Mouse (Mus musculus) neutrophil, adult 5-6 weeks (primary cell): ENCODE measurements around the gene Gas2. TPM values are rescaled to one million over a fixed set of nuclear protein-coding genes. Genes with fewer than 3 reads are reported as not detected.
A peak's percentile ranks its signal among the peaks of the same experiment; 100 is the strongest.

Experiments used
- ATAC-seq: fragments of 151-379, 151-347 bp; 2 replicates; pipeline ENCODE4 v1.8.0; 2017; ENCODE audit warnings: mild to moderate bottlenecking, moderate TSS enrichment; ENCODE audit not compliant: insufficient number of reproducible peaks, poor library complexity, low FRiP score, severe bottlenecking; ENCODE audit errors: extremely low read depth
- total RNA-seq: library from RNA; stranded (forward); fragments of 200-1000 nt; gene quantifications from 2 replicates; pipeline ENCODE4 v1.2.3, GENCODE M21; 2017

Gene Gas2
- total RNA-seq, 1 experiment from 2014 or later, result 2.8 TPM

DNA sequence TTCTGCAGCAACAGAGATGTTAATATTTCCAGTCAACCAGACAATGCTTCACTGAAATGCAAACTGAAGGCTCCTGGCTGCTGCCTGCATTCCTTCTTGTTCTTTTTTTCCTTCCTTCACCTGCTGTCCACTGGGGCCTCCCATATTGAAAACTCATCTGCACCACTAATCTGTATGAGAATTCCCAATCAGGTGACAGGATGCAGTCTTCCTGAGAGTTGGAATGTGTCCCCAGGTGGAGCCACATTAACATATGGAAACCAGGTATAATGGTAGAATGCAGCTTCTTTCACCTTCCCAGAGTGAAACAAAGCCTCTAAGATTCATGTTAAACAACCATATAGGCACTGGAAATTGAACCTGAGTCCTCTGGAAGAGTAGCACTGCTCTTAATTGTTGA, 96.0 kb downstream of the Gas2 start:
- ATAC-seq, result no peak

GRCm38 (mm10) chr7:51960698-51961374, 99.0 kb downstream of the Gas2 start:
- ATAC-seq, result no peak

DNA sequence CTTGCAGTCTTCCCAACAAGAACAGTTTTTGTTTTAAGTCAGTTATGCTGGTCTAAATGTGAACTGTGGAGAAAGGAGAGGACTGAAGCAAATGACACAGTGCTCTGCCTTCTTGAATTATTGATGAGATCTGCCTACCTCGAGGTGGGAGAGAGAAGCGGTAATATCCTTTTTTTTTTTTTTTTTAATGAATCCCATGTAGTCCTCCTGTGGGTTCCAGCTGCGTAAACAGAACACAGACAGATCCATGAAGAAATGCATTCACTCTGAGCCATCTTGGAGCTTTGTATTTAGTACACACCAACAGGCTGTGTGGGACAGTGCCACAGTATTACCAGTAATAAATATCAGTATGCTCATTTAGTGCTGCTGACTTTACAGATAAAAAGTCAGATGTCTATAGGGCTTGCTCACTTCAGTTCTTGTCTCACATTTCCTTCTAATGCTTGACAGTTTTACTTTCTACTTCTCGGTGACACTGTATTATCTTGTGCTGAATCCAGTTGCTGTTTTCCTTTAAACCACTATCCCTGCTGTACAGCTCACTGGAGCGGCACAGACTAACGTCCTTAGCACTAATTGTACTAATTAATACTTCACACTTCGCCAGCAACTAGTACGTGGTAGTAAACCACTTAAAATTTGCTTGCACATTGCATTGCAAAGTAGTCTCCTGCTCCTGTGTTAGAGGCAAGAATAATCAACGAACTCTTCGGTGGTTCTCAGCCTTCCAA, 100.6 kb downstream of the Gas2 start:
- no peak for ATAC-seq

- ATAC-seq, result no peak
These were observed 102.9 kb downstream of the Gas2 start for GRCm38 (mm10) chr7:51964681-51965080.

GRCm38 (mm10) chr7:51967581-51967980, 105.8 kb downstream of the Gas2 start:
- no peak for ATAC-seq

- no peak for ATAC-seq
These were observed 107.6 kb downstream of the Gas2 start for GRCm38 (mm10) chr7:51969379-51969778.

- peak; percentile 77 for ATAC-seq
These were observed 110.5 kb downstream of the Gas2 start for GRCm38 (mm10) chr7:51972252-51972855.

GRCm38 (mm10) chr7:51973091-51973490, 111.3 kb downstream of the Gas2 start:
- no peak for ATAC-seq

GRCm38 (mm10) chr7:51973526-51973925, 111.7 kb downstream of the Gas2 start:
- no peak for ATAC-seq

DNA sequence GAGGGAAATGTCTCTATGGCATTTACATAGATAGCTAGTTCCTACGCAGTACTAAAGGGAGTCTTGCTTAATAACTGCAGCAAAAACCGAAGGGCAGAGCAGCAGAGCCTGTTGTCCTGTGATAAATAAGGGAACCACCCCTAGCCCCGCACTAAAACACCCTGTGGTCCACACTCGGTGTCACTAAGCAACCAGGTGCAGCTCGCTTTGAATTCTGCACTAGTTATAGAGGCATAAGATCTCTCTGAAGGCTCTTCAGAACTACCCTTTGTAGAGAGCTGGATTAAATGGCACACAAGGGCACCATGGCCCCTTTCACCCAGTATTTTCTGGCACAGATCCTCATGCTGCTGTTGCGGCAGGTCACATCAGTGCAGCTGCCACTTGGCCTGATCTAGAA, 113.4 kb downstream of the Gas2 start:
- ATAC-seq, result no peak

DNA sequence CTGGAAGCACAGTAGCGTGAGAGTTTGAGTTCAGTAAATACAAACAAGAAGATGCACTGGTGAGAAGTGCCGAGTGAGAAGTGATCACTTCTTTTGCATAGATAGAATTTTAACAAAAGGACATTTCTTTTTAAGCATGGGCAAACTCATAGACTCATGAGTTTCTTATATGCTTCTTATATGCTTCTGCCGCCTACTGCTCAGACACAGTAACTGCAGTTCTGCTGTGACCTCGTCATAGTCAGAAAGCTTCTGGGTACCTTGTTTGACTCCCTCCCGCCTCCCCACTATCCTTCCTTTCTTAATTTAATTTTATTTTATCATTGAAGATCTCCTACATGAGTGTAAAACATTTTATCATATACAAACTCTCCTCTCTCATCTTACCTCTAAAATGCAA, 117.5 kb downstream of the Gas2 start:
- ATAC-seq, result peak; percentile 72; the same call in 1 of the 2 replicates

GRCm38 (mm10) chr7:51982303-51982702, 120.5 kb downstream of the Gas2 start:
- ATAC-seq, result no peak

GRCm38 (mm10) chr7:51985763-51986162, 123.9 kb downstream of the Gas2 start:
- no peak for ATAC-seq

DNA sequence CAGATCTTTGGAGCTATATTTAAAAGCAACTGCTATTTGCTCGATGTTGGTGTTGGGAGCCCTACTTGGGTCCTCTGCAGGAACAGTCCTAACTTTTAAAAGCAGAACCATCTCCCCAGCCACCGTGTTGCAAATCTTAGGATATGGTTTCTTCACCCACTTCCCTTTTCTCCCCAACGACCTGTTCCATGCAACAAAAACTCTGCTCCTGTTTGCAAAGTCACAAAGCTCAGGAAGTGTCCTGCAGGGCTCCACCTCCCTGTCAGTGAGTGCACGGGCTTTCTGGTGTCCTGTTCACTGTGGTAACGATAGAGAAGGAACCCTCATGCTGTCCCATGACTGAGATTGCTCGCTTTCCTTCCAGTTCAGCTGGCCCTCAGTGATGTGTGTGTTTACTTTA, 125.1 kb downstream of the Gas2 start:
- ATAC-seq, result peak; percentile 94

GRCm38 (mm10) chr7:51991020-51991419, 129.2 kb downstream of the Gas2 start:
- no peak for ATAC-seq

DNA sequence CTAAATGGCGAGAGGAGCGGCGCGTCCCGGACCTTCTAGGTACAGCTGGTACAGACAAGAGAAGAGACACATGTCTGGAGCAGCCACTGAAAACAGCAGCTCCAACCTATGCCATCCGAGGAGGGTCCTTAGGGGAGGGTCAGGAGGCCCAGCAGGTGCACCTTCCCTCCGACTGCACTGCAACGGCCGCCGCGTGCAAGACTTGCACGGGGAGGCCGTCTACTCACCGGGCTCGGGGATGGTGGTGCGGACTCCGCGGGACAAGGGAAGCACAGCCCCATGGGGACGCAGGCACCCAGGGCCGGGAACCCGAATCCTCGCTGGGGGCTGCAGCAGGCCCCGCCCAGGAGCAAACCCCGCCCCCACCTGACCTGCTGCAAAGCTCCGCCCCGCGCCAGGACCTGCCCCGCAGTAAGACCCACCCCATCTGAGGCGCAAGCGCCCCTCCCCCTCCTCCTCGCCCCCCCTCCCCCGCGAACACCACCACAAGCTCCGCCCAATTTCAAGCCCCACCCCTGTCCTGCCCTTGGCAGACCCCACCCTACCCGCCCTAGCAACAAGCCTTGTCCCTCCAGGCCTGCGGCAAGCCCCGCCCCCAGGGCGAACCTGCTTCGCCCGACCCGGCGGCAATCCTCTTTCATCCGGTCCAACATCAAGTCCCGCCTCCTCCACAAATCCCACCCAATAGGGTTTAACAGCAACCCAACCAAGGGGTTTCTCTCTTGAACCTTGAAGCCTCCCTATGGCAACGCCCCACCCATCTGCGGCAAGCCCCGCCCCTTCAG, 143.9 kb downstream of the Gas2 start, which contains the start of gene Svip:
Gene Svip, minus strand, starts transcription at position 508 of the 785 bp plus-strand sequence.
- peak; percentile 83 for ATAC-seq

- ATAC-seq, result no peak
These were observed 144.4 kb downstream of the Gas2 start for GRCm38 (mm10) chr7:52006296-52006630.

- no peak for ATAC-seq
These were observed 145.3 kb downstream of the Gas2 start for GRCm38 (mm10) chr7:52007138-52007537.

GRCm38 (mm10) chr7:52013457-52013856, 151.6 kb downstream of the Gas2 start:
- no peak for ATAC-seq
